23 mouse cellular contexts compared by ENCODE assay signal in genomic region chr16:42635766-42636165, GRCm38 (mm10).
"Had no signal": no experiment of that assay in that cellular context is flagged by ENCODE, and none has a peak within 500 bp of the region (broad histone marks: within the 10 kb centered on the region; RNA-seq: fewer than 3 reads in every experiment).

No protein-coding gene starts in this region.

- H3K4me1 ChIP-seq: hindbrain, embryonic 10.5 days; hindbrain, embryonic 12.5 days; hindbrain, embryonic 15.5 days; kidney, embryonic 15.5 days; limb, embryonic 13.5 days; limb, embryonic 15.5 days had no signal

- DNase-seq: forebrain, postnatal 0 days; gastrocnemius, postnatal 14 days; gastrocnemius, postnatal 36 days; heart, adult 11 months; heart, postnatal 10 days; heart, postnatal 4 days; kidney, adult 11 months; kidney, adult 2 months; kidney, adult 9 months; kidney, postnatal 14 days; kidney, postnatal 36 days; left cerebral cortex, postnatal 4 days had no signal

- H3K9ac ChIP-seq: forebrain, postnatal 0 days; heart, embryonic 12.5 days; hindbrain, embryonic 12.5 days; hindbrain, embryonic 15.5 days; kidney, embryonic 15.5 days; limb, embryonic 13.5 days; limb, embryonic 15.5 days had no signal

- H3K4me2 ChIP-seq: heart, embryonic 12.5 days; hindbrain, embryonic 12.5 days; hindbrain, embryonic 15.5 days; kidney, embryonic 15.5 days; limb, embryonic 13.5 days; limb, embryonic 15.5 days had no signal

- H3K9me3 ChIP-seq: heart, embryonic 10.5 days; heart, embryonic 12.5 days; hindbrain, embryonic 10.5 days; hindbrain, embryonic 12.5 days; hindbrain, embryonic 15.5 days; kidney, embryonic 15.5 days; limb, embryonic 13.5 days; limb, embryonic 15.5 days had no signal

- H3K4me3 ChIP-seq: heart, embryonic 10.5 days; heart, embryonic 12.5 days; hindbrain, embryonic 10.5 days; hindbrain, embryonic 12.5 days; hindbrain, embryonic 15.5 days; kidney, embryonic 15.5 days; limb, embryonic 13.5 days; limb, embryonic 15.5 days had no signal

- H3K27me3 ChIP-seq: heart, embryonic 12.5 days; hindbrain, embryonic 12.5 days; hindbrain, embryonic 15.5 days; kidney, embryonic 15.5 days; limb, embryonic 13.5 days; limb, embryonic 15.5 days had no signal

- H3K36me3 ChIP-seq: heart, embryonic 10.5 days; heart, embryonic 12.5 days; hindbrain, embryonic 10.5 days; hindbrain, embryonic 12.5 days; hindbrain, embryonic 15.5 days; kidney, embryonic 15.5 days; limb, embryonic 13.5 days; limb, embryonic 15.5 days had no signal

- ATAC-seq: forebrain, postnatal 0 days; hindbrain, postnatal 0 days; intestine, embryonic 16.5 days had no signal

- H3K27ac ChIP-seq: heart, embryonic 10.5 days; hindbrain, embryonic 10.5 days; hindbrain, embryonic 12.5 days; hindbrain, embryonic 15.5 days; hindbrain, postnatal 0 days; kidney, embryonic 15.5 days; kidney, postnatal 0 days; limb, embryonic 13.5 days; limb, embryonic 15.5 days had no signal
